Mouse (Mus musculus) stomach, embryonic 15.5 days (tissue): ENCODE results near the gene Hs3st3b1. TPM values are rescaled to one million over a fixed set of nuclear protein-coding genes. Genes with fewer than 3 reads are reported as not detected.
A peak's percentile ranks its signal among the peaks of the same experiment; 100 is the strongest.

Experiments used
- ATAC-seq: fragments of 200-750 bp; cut with Nextera tagmentation; 2 replicates; pipeline ENCODE4 v1.8.0; 2017; ENCODE audit warnings: low read depth, moderate number of reproducible peaks, moderate TSS enrichment; ENCODE audit not compliant: insufficient read depth, low FRiP score
- H3K27ac ChIP-seq: fragments of 300-500 bp; sonication (generic); 2 replicates; pipeline ENCODE4 v1.5.1; 2015; ENCODE audit warnings: mild to moderate bottlenecking, inconsistent platforms
- H3K27me3 ChIP-seq: fragments of 300-500 bp; sonication (generic); replicated peaks from 2 replicates; pipeline ENCODE4 v1.6.1; 2015; ENCODE audit warnings: inconsistent platforms
- H3K36me3 ChIP-seq: fragments of 300-500 bp; sonication (generic); 2 replicates; pipeline ENCODE4 v1.6.1; 2015; ENCODE audit warnings: inconsistent platforms
- H3K4me1 ChIP-seq: fragments of 300-500 bp; sonication (generic); 2 replicates; pipeline ENCODE4 v1.6.1; 2015; ENCODE audit warnings: inconsistent platforms
- H3K4me2 ChIP-seq: fragments of 300-500 bp; sonication (generic); 2 replicates; pipeline ENCODE4 v1.6.1; 2015; ENCODE audit warnings: mild to moderate bottlenecking, inconsistent platforms
- H3K4me3 ChIP-seq: fragments of 300-500 bp; sonication (generic); replicated peaks from 2 replicates; pipeline ENCODE4 v1.5.1; 2015; ENCODE audit warnings: inconsistent platforms
- H3K9ac ChIP-seq: fragments of 300-500 bp; sonication (generic); 2 replicates; pipeline ENCODE4 v1.6.1; 2015; ENCODE audit warnings: inconsistent platforms
- H3K9me3 ChIP-seq: fragments of 300-500 bp; sonication (generic); 2 replicates; pipeline ENCODE4 v1.6.1; 2016; ENCODE audit warnings: inconsistent platforms
- WGBS: fragments of 180-500 bp; shearing (Covaris S2); methylation state at CpG from one replicate; pipeline ENCODE4 v1.1.7; 2015; 5-methylcytosine and 5-hydroxymethylcytosine counted together
- polyA plus RNA-seq: library from polyadenylated mRNA; unstranded; fragments of >200 nt; fragmentation: Nextera tagmentation; extraction: Ambion mirVana; gene quantifications from 2 replicates; pipeline ENCODE4 v1.2.1, GENCODE M21; 2015

Gene Hs3st3b1
- polyA plus RNA-seq, 1 experiment from 2014 or later = 7.9 TPM

DNA sequence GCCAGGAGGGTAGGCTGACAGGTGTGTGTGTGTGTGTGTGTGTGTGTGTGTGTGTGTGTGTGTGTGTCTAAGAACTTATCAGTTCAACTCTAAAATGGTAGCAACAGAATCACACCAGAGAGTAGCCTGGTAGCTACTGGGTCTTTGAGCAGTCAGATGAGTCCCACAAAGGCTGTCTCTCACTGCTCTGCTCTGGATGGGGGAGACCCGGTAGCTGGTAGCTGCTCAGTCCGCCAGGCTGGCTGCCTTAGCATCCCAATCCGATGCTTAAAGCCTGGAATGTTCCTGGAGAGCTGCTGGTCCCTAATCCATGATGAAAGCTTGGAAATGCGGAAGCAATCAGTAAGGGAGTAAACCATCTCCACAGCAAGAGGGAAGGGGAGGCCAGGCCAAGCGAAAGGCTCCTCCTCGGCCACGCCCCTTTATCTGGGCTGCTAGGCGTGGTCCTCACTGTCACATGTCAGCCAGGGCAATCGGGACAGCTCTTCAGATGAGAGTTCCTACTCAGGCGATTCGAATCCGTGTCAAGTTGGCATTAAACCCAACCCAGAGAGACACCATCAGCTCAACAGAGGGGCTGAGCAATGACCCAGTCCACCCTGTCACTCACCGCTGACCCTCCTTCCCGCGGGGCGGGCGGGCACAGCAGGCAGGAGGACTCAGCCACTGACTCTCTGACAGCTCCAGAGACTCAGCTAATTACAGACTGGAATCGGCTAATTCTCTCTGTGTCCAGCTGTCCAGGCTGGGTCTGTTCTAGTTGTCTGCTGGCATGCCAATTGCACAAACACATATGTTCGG, 29.9 kb upstream of the Hs3st3b1 start:
- no peak overlapping the region for H3K27ac ChIP-seq
- H3K36me3 ChIP-seq = no peaks in the 10 kb centered on the region
- WGBS = 8% methylated on average over 19 of the region's 19 CpGs
- H3K4me1 ChIP-seq = peaks cover 21% of the 10 kb centered on the region
- peak overlapping the region; percentile 20 for H3K4me3 ChIP-seq
- H3K9ac ChIP-seq = no peak overlapping the region
- no peaks in the 10 kb centered on the region for H3K9me3 ChIP-seq
- peak; percentile 72; the same call in 1 of the 2 replicates for ATAC-seq
- no peaks in the 10 kb centered on the region for H3K27me3 ChIP-seq
- H3K4me2 ChIP-seq = peak overlapping the region; percentile 41

DNA sequence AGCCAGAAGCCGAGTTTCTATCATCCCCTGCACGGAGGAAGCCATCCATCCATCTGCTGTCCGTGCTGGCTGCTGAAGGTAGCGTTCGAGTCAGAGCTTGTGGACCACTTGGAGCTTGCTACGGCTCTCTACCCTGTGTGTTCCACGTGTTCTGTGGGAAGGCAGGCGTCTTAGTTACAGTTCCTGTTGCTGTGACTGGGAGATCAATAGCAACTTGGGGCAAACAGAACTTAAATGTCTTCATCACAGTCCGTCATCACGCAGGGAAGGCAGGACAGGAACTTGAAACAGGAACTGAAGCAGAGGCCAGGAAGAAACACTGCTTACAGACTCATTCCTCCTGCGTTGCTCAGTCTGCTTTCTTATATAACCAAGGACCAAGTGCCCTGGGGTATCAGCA, 26.3 kb upstream of the Hs3st3b1 start:
- Histone ChIP-seq H3K4me3 (no peak overlapping the region), H3K27me3 (no peaks in the 10 kb centered on the region), H3K27ac (no peak overlapping the region), H3K9ac (no peak overlapping the region), H3K36me3 (no peaks in the 10 kb centered on the region), H3K9me3 (no peaks in the 10 kb centered on the region), H3K4me2 (no peak overlapping the region), H3K4me1 (peaks cover 11% of the 10 kb centered on the region)
- ATAC-seq = no peak
- WGBS = 80% methylated on average over 11 of the region's 11 CpGs

DNA sequence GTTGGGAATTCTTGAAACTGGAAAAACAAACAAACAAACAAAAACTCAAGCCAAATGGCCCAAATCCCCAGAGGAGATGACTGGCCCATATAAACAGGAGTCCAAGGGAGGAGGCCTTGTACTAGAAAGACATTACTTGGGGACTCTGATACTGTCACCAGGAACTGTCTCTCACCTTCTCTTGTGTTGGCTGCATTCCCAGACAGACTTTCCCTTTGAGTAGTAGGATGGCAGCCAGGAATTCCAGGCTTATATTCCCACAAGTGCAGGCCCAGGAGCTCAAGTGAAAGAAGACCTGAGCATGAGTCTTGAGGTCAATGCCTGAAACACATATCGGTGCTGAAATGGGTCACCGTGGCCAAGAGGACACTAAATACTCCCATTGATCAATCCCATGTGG, 24.9 kb upstream of the Hs3st3b1 start:
- 88% methylated on average over 2 of the region's 2 CpGs for WGBS
- ATAC-seq = no peak

DNA sequence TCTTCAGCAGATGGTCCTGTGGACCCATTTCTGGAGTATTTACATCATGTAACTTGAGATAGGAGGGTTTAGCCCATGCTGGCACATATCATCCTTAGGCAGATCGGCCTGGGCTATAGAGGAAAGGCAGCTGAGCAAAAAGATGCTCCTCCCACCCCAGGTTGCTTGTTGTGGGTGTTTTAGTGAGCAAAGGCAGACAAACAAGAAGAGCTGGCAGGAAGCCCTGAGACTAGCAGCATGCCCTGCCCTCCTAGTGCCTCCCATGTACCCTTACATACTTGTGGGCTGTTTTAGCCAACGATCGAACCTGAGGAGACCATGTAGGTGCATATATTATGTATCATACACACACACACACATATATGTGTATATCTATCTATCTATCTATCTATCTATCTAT, 21.9 kb upstream of the Hs3st3b1 start:
- WGBS = 86% methylated on average over 3 of the region's 3 CpGs
- Histone ChIP-seq H3K4me1 (no peaks in the 10 kb centered on the region), H3K4me3 (no peak overlapping the region), H3K27ac (no peak overlapping the region), H3K4me2 (no peak overlapping the region), H3K27me3 (no peaks in the 10 kb centered on the region), H3K9me3 (no peaks in the 10 kb centered on the region), H3K36me3 (no peaks in the 10 kb centered on the region), H3K9ac (no peak overlapping the region)
- no peak for ATAC-seq

More for the DNA sequence above, 24.9 kb upstream of the Hs3st3b1 start:
- Histone ChIP-seq H3K36me3 (no peaks in the 10 kb centered on the region), H3K27ac (no peak overlapping the region), H3K9me3 (no peaks in the 10 kb centered on the region), H3K4me3 (no peak overlapping the region), H3K4me2 (no peak overlapping the region), H3K4me1 (peaks cover 3% of the 10 kb centered on the region; the same call in 1 of the 2 replicates), H3K9ac (no peak overlapping the region), H3K27me3 (no peaks in the 10 kb centered on the region)

DNA sequence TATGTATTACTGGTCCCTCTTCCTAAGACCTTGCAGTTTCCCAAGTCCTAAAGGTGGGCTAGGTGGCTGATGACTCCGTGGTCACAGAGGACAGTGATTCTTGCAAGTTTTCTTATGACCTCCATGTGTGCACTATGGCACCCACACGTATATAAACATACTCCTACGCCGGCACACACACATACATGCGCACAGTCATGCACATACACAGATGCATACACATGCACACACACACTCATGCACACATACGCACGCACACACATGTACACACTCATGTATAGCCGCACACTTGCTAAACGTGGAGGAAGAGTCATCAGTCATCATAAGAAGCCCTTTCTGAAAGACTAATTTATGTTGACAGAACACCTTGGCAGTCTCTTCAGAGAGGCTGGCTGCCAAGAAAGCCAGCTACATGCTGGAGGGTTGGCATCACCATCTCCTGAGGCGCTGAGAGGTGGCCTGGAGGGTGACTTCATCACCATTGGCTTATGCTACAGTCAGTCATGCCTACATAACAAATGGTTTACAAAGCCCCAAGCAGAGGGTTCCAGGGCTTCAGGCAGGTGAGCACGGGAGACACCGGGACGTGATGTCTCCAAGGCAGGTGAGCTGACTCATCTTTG, 21.3 kb upstream of the Hs3st3b1 start:
- no peak overlapping the region for H3K4me3 ChIP-seq
- no peak overlapping the region for H3K27ac ChIP-seq
- no peaks in the 10 kb centered on the region for H3K9me3 ChIP-seq
- ATAC-seq = no peak
- no peaks in the 10 kb centered on the region for H3K36me3 ChIP-seq
- WGBS = 91% methylated on average over 13 of the region's 13 CpGs
- H3K4me2 ChIP-seq = no peak overlapping the region
- H3K4me1 ChIP-seq = no peaks in the 10 kb centered on the region
- H3K27me3 ChIP-seq = no peaks in the 10 kb centered on the region
- H3K9ac ChIP-seq = no peak overlapping the region

DNA sequence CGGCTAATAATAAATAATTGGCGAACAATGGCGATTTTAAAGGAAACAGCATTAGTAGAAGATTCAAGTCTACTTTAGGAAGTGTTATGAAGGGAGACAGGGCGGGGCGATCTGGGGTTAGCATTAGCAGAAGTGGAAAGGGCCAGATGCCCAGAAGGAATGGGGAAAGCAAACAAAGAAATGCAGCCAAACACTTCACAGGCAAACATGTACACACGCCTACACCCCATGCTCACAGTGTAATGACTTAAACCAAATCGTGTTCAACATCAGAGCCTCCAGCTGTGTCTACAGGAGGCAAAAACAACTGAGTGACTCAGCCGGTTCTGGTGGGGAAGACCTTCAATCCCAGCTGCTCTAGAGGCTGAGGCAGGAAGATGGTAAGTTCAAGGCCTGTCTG, 20.1 kb upstream of the Hs3st3b1 start:
- Histone ChIP-seq H3K4me1 (no peaks in the 10 kb centered on the region), H3K4me3 (no peak overlapping the region), H3K27me3 (no peaks in the 10 kb centered on the region), H3K9ac (no peak overlapping the region), H3K9me3 (no peaks in the 10 kb centered on the region), H3K27ac (no peak overlapping the region), H3K36me3 (no peaks in the 10 kb centered on the region), H3K4me2 (no peak overlapping the region)
- no peak for ATAC-seq
- 71% methylated on average over 8 of the region's 8 CpGs for WGBS

DNA sequence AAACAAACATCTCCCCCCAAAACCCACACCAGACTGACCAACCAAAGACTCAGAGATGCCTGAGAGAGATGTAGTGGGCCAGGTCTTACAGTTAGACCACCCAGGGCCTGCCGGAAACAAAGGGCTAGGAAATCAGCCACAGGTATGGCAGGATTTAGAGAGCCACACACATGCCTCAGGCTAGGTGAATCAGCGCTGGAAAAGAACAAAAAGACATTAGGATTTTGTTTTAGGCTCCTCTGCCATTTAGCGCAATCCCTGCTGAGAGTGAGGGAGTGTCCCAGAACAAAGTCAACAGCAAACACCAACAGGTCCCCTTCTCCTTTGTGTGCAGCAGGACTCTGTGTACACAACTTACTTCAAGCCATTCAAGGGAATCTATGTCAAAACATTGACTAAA, 14.6 kb upstream of the Hs3st3b1 start:
- peaks cover 4% of the 10 kb centered on the region; the same call in 1 of the 2 replicates for H3K27me3 ChIP-seq
- no peak overlapping the region for H3K9ac ChIP-seq
- no peaks in the 10 kb centered on the region for H3K4me1 ChIP-seq
- H3K4me2 ChIP-seq = no peak overlapping the region
- WGBS = 46% methylated on average over 3 of the region's 3 CpGs
- no peaks in the 10 kb centered on the region for H3K36me3 ChIP-seq
- no peak overlapping the region for H3K27ac ChIP-seq
- H3K9me3 ChIP-seq = no peaks in the 10 kb centered on the region
- no peak for ATAC-seq
- H3K4me3 ChIP-seq = no peak overlapping the region

DNA sequence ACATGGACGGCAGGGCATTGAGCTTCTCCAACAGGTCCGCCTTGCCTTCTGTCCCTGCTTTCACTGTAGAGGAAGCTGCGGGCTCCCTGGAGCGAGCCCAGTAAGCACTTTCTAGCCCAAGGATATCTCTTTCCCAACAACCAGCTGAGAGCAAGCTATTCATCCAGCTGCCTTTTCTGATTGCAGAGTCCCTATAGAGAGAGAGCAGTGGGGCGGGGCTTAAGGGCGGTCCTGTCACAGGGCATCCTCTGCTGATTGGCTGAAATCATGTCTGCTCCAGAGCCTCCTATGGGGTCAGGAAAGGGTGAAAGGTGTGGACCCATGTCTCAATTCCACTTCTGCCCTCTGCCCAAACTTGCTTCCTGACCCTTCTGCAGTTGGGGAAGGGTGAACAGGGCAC, 4.8 kb upstream of the Hs3st3b1 start:
- H3K27ac ChIP-seq = no peak overlapping the region

DNA sequence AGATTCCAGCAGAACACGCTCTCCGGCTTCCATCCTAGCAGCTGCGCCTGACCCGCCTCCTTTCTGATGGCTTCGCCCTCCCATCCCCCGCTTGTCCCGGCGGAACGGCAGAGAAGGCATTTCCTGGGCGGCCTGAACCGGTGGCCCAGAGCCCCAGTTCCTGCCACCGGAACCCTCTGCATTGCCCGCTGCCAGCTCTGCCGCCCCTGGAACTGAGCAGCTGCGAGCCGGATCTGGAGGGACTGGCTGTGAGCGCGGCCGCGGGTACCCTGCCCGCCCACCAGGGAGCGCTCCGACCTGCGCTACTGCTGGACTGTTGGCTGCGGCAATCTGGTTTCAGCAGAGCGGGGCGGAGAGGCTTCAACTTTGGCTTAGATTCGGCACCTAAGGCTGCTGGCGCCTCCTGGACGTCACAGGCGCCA, 3.1 kb upstream of the Hs3st3b1 start:
- peaks cover 26% of the 10 kb centered on the region for H3K27me3 ChIP-seq
- H3K4me2 ChIP-seq = peak overlapping the region; percentile 70
- H3K27ac ChIP-seq = no peak overlapping the region
- H3K9ac ChIP-seq = 0 out of 2 replicates have a peak overlapping the region, but pooled peaks have one; percentile 2
- H3K9me3 ChIP-seq = no peaks in the 10 kb centered on the region
- H3K4me3 ChIP-seq = peak overlapping the region; percentile 40
- WGBS = 1% methylated on average over 31 of the region's 31 CpGs
- H3K36me3 ChIP-seq = no peaks in the 10 kb centered on the region
- peaks cover 24% of the 10 kb centered on the region for H3K4me1 ChIP-seq
- ATAC-seq = peak; percentile 16

More for the DNA sequence above, 4.8 kb upstream of the Hs3st3b1 start:
- H3K4me3 ChIP-seq = no peak overlapping the region
- no peak overlapping the region for H3K4me2 ChIP-seq
- no peaks in the 10 kb centered on the region for H3K36me3 ChIP-seq
- H3K27me3 ChIP-seq = peaks cover 16% of the 10 kb centered on the region
- H3K4me1 ChIP-seq = peaks cover 13% of the 10 kb centered on the region
- H3K9me3 ChIP-seq = no peaks in the 10 kb centered on the region
- ATAC-seq = no peak
- WGBS = 81% methylated on average over 6 of the region's 6 CpGs
- no peak overlapping the region for H3K9ac ChIP-seq

DNA sequence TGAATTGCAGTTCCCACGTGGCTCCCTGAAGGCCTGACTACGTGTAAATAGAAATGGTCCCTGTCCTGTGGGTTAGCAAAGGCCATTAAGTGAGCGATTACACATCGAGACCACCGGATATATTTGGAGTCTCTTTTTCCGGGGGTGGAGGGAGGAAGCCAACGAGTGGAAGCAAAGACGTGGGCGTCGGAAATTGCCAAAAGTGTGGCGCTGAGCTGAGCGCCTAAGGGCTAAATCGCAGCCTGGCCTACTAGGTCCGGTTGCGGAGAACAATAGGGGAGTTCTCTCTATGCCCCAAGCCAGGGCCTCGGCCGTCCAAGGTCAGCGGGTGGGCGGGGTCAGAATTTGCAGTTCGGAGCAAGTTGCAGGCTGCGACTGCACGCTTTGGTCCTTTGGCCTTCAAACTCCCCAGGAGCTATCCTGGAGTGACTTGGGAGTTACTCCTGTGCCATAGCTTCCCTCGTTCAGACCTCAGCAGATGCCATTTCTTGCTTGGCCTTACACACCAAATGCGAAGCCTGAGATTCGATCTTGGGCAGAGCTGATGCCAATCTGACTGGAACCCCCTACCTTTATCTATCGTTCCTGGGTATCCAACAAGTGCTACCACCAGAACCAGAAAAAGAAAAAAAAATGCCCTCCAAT, 2.3 kb upstream of the Hs3st3b1 start:
- H3K36me3 ChIP-seq = no peaks in the 10 kb centered on the region
- ATAC-seq = no peak
- H3K27ac ChIP-seq = no peak overlapping the region
- peak overlapping the region; percentile 70 for H3K4me2 ChIP-seq
- no peak overlapping the region for H3K9ac ChIP-seq
- H3K4me1 ChIP-seq = peaks cover 24% of the 10 kb centered on the region
- no peaks in the 10 kb centered on the region for H3K9me3 ChIP-seq
- WGBS = 21% methylated on average over 26 of the region's 26 CpGs
- peaks cover 26% of the 10 kb centered on the region for H3K27me3 ChIP-seq
- peak overlapping the region; percentile 40; the same call in 1 of the 2 replicates for H3K4me3 ChIP-seq

DNA sequence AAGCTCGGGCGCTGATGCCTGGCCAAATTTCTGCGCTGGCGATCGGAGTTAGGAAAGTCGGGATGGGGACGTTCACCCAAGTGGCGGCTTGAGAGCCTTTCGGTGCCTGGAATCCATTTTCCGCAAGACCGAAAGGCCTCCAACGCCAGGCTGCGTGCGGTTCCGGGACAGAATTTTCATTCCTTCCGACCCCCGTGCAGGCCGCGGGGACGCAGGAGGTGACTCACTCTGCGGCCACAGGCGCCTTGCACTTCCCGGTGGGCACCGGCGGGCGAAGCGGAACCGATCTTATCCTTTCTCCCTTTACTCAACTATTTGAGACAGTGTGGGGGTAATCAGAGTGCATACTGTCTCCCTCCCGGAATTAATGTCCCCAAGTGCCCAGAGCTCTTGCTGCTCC, 1.3 kb upstream of the Hs3st3b1 start:
- H3K27ac ChIP-seq = no peak overlapping the region
- H3K9ac ChIP-seq = no peak overlapping the region
- H3K9me3 ChIP-seq = no peaks in the 10 kb centered on the region
- peaks cover 33% of the 10 kb centered on the region for H3K4me1 ChIP-seq
- WGBS = 3% methylated on average over 29 of the region's 29 CpGs
- ATAC-seq = no peak
- H3K27me3 ChIP-seq = peaks cover 31% of the 10 kb centered on the region
- peak overlapping the region; percentile 77 for H3K4me2 ChIP-seq
- H3K4me3 ChIP-seq = peak overlapping the region; percentile 32
- H3K36me3 ChIP-seq = no peaks in the 10 kb centered on the region
